Mouse (Mus musculus) MEL (cell line): ENCODE results near the gene Ankrd44.

ENCODE experiments used
- CHD2 ChIP-seq: IDR thresholded peaks from 2 replicates; pipeline ENCODE4 v1.6.1; 2011; ENCODE audit warnings: low read length, improper control_type of control experiment
- CTCF ChIP-seq, 3 experiments: IDR thresholded peaks in 2 of 3; conservative IDR thresholded peaks in 1 of 3; 2 replicates each; pipeline ENCODE4 v1.5.1; 2011 to 2012; ENCODE audit warnings: low read length in 3 of 3, low read depth in 2 of 3, mild to moderate bottlenecking in 2 of 3, improper control_type of control experiment in 1 of 3, inconsistent platforms in 1 of 3, mixed read lengths in 1 of 3, moderate library complexity in 1 of 3; ENCODE audit not compliant: control insufficient read depth in 1 of 3, insufficient read depth in 1 of 3, poor library complexity in 1 of 3, severe bottlenecking in 1 of 3
- EP300 ChIP-seq, 2 experiments: IDR thresholded peaks; 2 replicates each; pipeline ENCODE4 v1.6.1; 2011; ENCODE audit warnings: improper control_type of control experiment in 2 of 2, low read length in 2 of 2, low read depth in 1 of 2, mild to moderate bottlenecking in 1 of 2
- MAX ChIP-seq: IDR thresholded peaks from 2 replicates; pipeline ENCODE4 v1.6.1; 2011; ENCODE audit warnings: low read length, improper control_type of control experiment
- MEF2A ChIP-seq: IDR thresholded peaks from 2 replicates; pipeline ENCODE4 v1.6.1; 2014; ENCODE audit warnings: low read depth, mild to moderate bottlenecking, inconsistent platforms, low read length, improper control_type of control experiment; ENCODE audit not compliant: poor library complexity, insufficient replicate concordance, severe bottlenecking; ENCODE audit errors: extremely low read depth
- MYB ChIP-seq: IDR thresholded peaks from 2 replicates; pipeline ENCODE4 v1.6.1; 2011; ENCODE audit warnings: mild to moderate bottlenecking, low read depth, low read length, improper control_type of control experiment
- NRF1 ChIP-seq: IDR thresholded peaks from 2 replicates; pipeline ENCODE4 v1.6.1; 2014; ENCODE audit warnings: low read depth, mild to moderate bottlenecking, inconsistent platforms, low read length, improper control_type of control experiment, moderate library complexity; ENCODE audit not compliant: poor library complexity, insufficient read depth, severe bottlenecking
- POLR2A ChIP-seq, 2 experiments: IDR thresholded peaks; 2 replicates each; pipeline ENCODE4 v1.6.1; 2011 to 2012; ENCODE audit warnings: low read length in 2 of 2, mild to moderate bottlenecking in 2 of 2, control low read depth in 1 of 2, improper control_type of control experiment in 1 of 2, low read depth in 1 of 2, moderate library complexity in 1 of 2; ENCODE audit not compliant: control insufficient read depth in 1 of 2, insufficient read depth in 1 of 2, poor library complexity in 1 of 2
- RAD21 ChIP-seq: IDR thresholded peaks from 2 replicates; pipeline ENCODE4 v1.6.1; 2011; ENCODE audit warnings: mild to moderate bottlenecking, low read depth, low read length, improper control_type of control experiment
- RCOR1 ChIP-seq: IDR thresholded peaks from 2 replicates; pipeline ENCODE4 v1.6.1; 2012; ENCODE audit warnings: low read depth, mild to moderate bottlenecking, inconsistent platforms, low read length, improper control_type of control experiment
- SIN3A ChIP-seq: IDR thresholded peaks from 2 replicates; pipeline ENCODE4 v1.6.1; 2012; ENCODE audit warnings: low read length, improper control_type of control experiment, inconsistent platforms
- TAL1 ChIP-seq: IDR thresholded peaks from 2 replicates; pipeline ENCODE4 v1.6.1; 2012; ENCODE audit warnings: mild to moderate bottlenecking, inconsistent platforms, low read length, moderate library complexity, mixed read lengths
- UBTF ChIP-seq: IDR thresholded peaks from 2 replicates; pipeline ENCODE4 v1.6.1; 2012; ENCODE audit warnings: low read depth, mild to moderate bottlenecking, inconsistent platforms, low read length, improper control_type of control experiment, moderate library complexity, borderline replicate concordance; ENCODE audit not compliant: insufficient read depth
- ZC3H11A ChIP-seq: IDR thresholded peaks from 2 replicates; pipeline ENCODE4 v1.6.1; 2012; ENCODE audit warnings: low read depth, mild to moderate bottlenecking, inconsistent platforms, low read length, improper control_type of control experiment

DNA sequence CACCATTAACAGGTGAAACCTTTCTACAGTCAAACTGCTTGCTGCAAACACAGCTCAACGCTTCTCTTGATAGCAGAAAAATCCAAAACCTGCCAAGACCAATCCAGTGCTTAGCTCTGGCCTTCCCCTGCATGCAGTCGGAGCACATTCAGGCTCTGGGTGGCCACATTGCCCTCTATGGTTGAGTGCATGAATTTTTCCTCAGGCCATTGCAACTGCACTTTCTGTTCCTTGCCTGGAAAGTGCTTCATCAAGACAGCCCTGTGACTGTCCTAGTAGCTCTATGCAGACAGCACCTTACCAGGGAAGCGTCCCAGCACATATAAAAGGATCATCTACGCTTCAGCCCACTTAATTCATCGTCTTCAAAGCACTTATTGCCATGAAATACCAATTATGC lies 250.7 kb downstream of the Ankrd44 start:
- TF ChIP-seq MAX (no peak), CTCF (IDR thresholded peaks at IDR 0.05 in 2 of 3, conservative IDR thresholded peaks at IDR 0.05 in 1 of 3; ENCODE audit: control insufficient read depth in 1 of 3, insufficient read depth in 1 of 3, low read depth in 2 of 3, low read length in 3 of 3, poor library complexity in 1 of 3, severe bottlenecking in 1 of 3) (no peak), RCOR1 (no peak), POLR2A (IDR thresholded peaks at IDR 0.05; ENCODE audit: control insufficient read depth in 1 of 2, insufficient read depth in 1 of 2, low read depth in 1 of 2, low read length in 2 of 2, poor library complexity in 1 of 2) (no peak), SIN3A (no peak), ZC3H11A (no peak), CHD2 (no peak), NRF1 (no peak), EP300 (IDR thresholded peaks at IDR 0.05; ENCODE audit: low read depth in 1 of 2, low read length in 2 of 2) (no peak), MYB (no peak), TAL1 (no peak), RAD21 (no peak), UBTF (no peak), MEF2A (no peak)
